Mouse (Mus musculus): ENCODE measurements around the gene Sema4d.

Sema4d gene

GRCm38 (mm10) chr13:51777048-51777737, 16.4 kb downstream of the Sema4d start:
- DNase-seq, result peak in 1 of 2 experiments; percentile 22

- DNase-seq, result no peak
Measured at GRCm38 (mm10) chr13:51776160-51776737, 17.3 kb downstream of the Sema4d start.

GRCm38 (mm10) chr13:51771802-51772206, 21.7 kb downstream of the Sema4d start:
- DNase-seq, result no peak

- DNase-seq, result no peak
Measured at GRCm38 (mm10) chr13:51770647-51771427, 22.7 kb downstream of the Sema4d start.

- no peak for DNase-seq
Measured at GRCm38 (mm10) chr13:51767991-51768761, 25.4 kb downstream of the Sema4d start.

GRCm38 (mm10) chr13:51767513-51767912, 26.0 kb downstream of the Sema4d start:
- no peak for DNase-seq

- no peak for DNase-seq
Measured at GRCm38 (mm10) chr13:51766756-51767155, 26.8 kb downstream of the Sema4d start.

GRCm38 (mm10) chr13:51765369-51765768, 28.2 kb downstream of the Sema4d start:
- DNase-seq, result no peak

- no peak for DNase-seq
Measured at GRCm38 (mm10) chr13:51763019-51763698, 30.4 kb downstream of the Sema4d start.

GRCm38 (mm10) chr13:51761186-51761813, 32.2 kb downstream of the Sema4d start:
- no peak for DNase-seq

- no peak for DNase-seq
Measured at GRCm38 (mm10) chr13:51759256-51759987, 34.1 kb downstream of the Sema4d start.

GRCm38 (mm10) chr13:51758428-51758827, 35.1 kb downstream of the Sema4d start:
- no peak for DNase-seq

- DNase-seq, result no peak
Measured at GRCm38 (mm10) chr13:51757099-51757498, 36.4 kb downstream of the Sema4d start.

- DNase-seq, result peak; percentile 47 to 58
Measured at GRCm38 (mm10) chr13:51756563-51756962, 37.0 kb downstream of the Sema4d start.

GRCm38 (mm10) chr13:51756019-51756418, 37.5 kb downstream of the Sema4d start:
- DNase-seq, result no peak

- DNase-seq, result no peak
Measured at GRCm38 (mm10) chr13:51755584-51755983, 38.0 kb downstream of the Sema4d start.

- no peak for DNase-seq
Measured at GRCm38 (mm10) chr13:51754559-51755126, 38.9 kb downstream of the Sema4d start.

- DNase-seq, result no peak
Measured at GRCm38 (mm10) chr13:51753802-51754444, 39.6 kb downstream of the Sema4d start.

- DNase-seq, result no peak
Measured at GRCm38 (mm10) chr13:51753168-51753465, 40.4 kb downstream of the Sema4d start.

GRCm38 (mm10) chr13:51752346-51753167, 41.0 kb downstream of the Sema4d start:
- DNase-seq, result no peak
